Mouse (Mus musculus) liver, embryonic 14.5 days (tissue): Measurements from ENCODE around the gene Gpr19.

Experiments
- CTCF ChIP-seq: IDR thresholded peaks from 2 replicates; pipeline ENCODE4 v1.5.1; 2016; ENCODE audit warnings: antibody characterized with exemption, low read depth, control low read depth
- EP300 ChIP-seq: IDR thresholded peaks from 2 replicates; pipeline ENCODE4 v1.6.1; 2016; ENCODE audit warnings: antibody characterized with exemption, low read depth

DNA sequence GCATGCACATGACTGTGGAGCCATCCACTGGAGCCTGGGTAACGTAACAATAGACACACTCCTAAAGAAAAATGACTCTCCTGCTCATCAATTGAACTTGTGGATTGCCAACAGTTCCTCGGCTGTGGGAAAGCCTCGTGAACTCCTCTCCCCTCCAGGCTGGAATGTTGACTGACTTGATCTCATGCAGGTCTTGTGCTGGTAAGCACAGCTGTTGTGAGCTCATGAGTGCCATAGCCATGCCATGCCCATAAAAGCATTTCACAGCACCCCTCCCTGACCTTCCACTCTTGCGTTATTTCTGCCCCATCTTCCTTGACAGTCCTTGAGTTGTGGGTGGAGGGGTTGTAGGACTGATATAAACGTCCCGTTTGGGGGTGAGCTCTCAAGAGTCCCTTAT, 78.0 kb downstream of the Gpr19 start:
- TF ChIP-seq CTCF (no peak), EP300 (no peak)
